Mouse (Mus musculus): ENCODE data around the gene Wbp1.

DNA sequence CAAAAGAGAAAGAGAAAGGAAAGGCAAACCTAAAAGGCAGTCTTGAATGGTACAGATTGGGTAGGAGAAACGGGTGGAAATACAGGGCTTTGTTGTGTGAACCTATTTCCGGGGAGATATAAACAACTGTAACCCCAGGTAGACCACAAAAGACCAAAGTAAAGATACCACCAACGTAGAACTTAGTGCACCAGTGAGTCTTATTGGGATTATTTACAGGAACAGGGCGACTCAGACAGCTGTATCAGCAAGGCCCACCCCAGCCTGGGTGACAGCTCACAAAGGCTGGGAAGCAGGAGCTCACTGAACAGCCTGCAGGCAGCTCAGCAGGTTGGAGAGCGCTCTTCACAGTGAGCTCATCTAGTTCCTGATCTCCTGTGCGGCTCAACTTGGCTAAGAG, 25.4 kb downstream of the Wbp1 start:
- no peak for TF ChIP-seq MYC (IDR thresholded peaks at IDR 0.05; ENCODE audit: low read depth, low read length)
- TF ChIP-seq CHD2 (IDR thresholded peaks at IDR 0.05; ENCODE audit: low read length), result no peak
- no peak for TF ChIP-seq POLR2A (IDR thresholded peaks at IDR 0.05; ENCODE audit: low read depth, low read length)
- no peak for TF ChIP-seq USF1 (IDR thresholded peaks at IDR 0.05; ENCODE audit: low read depth, low read length)
- TF ChIP-seq NELFE (IDR thresholded peaks at IDR 0.05; ENCODE audit: low read depth, low read length), result no peak
- no peak for TF ChIP-seq EP300 (IDR thresholded peaks at IDR 0.05; ENCODE audit: low read length)
- no peak for TF ChIP-seq ZC3H11A (IDR thresholded peaks at IDR 0.05; ENCODE audit: low read depth, low read length)
- no peak for TF ChIP-seq KAT2A (IDR thresholded peaks at IDR 0.05; ENCODE audit: insufficient replicate concordance, low read length)
- no peak for TF ChIP-seq BHLHE40 (IDR thresholded peaks at IDR 0.05; ENCODE audit: low read depth, low read length)
- TF ChIP-seq E2F4 (IDR thresholded peaks at IDR 0.05; ENCODE audit: insufficient replicate concordance, low read depth, low read length), result no peak
- TF ChIP-seq POLR2AphosphoS2 (IDR thresholded peaks at IDR 0.05; ENCODE audit: low read depth, low read length), result no peak
- no peak for TF ChIP-seq PAX5 (IDR thresholded peaks at IDR 0.05; ENCODE audit: low read length)
- no peak for TF ChIP-seq CTCF (conservative IDR thresholded peaks at IDR 0.05 in 1 of 2, IDR thresholded peaks at IDR 0.05 in 1 of 2; ENCODE audit: low read depth in 2 of 2, low read length in 2 of 2)
